Mouse (Mus musculus) c-Kit-negative CD71-positive TER-119-positive erythroid progenitor cells, embryonic 14.5 days (primary cell): Measurements from ENCODE around the gene Atat1.

ENCODE experiments used
- DNase-seq: peaks from one replicate; pipeline ENCODE4 v3.0.0-alpha.2; 2013; ENCODE audit warnings: low read depth, low spot score

Atat1 gene

DNA sequence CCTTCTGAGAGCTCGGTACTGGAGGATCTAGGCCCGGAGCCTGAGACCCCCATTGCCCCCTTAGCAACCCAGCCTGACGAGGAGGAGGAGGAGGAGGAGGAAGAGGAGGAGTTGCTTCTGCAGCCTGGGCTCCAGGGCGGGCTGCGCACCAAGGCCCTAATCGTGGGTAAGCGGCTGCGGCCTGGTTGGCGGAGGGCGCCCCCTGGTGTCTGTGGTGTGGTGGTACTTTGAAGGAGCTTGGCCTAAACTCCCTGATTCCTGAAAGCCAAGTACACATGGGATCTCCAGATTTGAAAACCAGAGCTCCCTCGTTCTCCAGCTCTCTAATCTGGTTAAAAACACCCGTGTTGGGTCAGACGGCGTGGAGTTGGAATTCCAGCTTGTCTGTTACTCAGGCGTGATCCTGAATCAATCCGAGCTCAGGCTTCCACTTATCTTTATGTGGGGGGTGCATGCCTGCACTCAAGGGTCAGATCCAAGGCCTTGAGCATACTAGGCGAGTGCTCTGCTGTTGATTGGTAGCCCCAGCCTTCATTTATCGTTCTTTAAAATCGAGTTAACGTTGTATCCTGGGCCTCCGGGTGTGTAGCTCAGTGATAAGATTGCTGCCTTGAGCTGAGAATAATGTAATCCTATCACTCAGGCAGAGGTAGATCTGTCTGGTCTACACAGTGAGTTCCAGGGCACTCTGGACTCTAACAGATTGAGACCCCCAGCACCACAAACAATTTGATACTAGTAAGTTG is 35.9 kb downstream of the Atat1 start:
- peak; percentile 78 for DNase-seq

DNA sequence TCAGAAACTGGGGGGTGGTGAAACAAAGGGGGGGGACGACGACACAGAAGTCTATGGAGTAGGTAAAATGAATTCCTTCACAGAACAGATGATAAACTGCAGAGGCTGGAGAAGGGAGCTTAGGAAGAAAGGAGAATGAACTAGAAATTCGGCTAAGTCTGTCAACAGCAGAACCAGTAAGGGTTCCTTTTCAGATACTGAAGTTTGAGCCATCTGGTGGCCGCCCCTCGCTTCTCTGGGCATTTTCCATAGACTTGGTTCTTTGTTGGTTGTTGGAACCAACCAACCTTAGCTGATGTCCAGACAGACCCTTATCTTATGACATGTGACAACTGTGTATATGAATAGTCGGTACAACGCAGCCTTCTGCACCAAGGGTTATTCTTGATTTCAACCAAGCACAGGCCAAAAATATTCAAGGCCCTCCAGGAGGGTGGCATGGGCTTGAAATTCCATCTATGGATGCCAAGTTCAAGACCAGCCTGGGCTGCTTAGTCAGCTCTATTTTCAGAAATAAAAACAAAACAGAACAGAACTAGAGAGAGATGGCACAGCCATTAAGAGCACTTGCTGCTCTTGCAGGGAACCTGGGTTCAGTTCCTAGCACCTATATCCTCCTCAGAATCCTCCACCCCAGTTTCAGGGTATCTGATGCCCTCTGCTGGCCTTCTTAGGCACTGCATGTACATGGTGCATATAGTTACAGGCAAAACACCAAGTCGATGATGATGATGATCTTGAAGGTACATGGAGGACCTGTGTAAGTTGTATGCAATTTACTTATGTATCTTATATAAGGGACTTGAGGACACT is 38.8 kb downstream of the Atat1 start:
- DNase-seq: no peak

DNA sequence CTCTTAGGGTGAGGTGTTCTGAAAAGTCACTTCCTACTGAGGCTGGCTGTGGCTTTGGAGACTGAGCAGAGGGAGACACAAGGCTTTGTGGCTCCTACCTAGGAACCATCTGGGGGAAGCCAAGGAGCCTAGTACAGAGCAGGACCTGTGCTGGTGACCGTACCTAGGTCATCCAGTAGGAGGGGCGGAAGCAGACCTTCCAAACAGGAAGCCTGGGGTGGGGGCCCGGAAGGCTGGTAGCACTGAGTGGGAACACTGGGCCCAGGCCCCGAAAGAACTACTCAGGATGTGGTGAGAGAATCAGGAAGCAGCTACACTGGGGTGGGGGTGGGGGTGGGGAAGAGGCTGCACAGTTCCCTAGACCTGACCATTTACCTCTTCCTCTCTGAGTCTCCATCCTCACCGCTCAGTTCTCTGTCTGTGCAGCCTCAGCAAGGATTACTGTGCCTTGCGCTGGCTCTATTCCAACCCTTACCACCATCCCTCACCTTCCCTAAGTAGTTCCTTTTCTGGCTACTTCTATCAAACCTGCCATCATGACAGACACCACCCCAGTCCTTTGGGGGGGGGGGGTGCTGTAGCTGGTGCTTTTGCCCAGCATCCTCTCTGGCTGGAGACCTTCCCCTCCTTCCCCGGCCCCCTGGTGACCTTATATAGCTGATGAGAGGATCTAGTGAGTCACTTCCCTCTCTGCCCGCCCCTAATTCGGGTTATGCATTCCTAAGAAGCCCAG is 39.6 kb downstream of the Atat1 start:
- no peak for DNase-seq

DNA sequence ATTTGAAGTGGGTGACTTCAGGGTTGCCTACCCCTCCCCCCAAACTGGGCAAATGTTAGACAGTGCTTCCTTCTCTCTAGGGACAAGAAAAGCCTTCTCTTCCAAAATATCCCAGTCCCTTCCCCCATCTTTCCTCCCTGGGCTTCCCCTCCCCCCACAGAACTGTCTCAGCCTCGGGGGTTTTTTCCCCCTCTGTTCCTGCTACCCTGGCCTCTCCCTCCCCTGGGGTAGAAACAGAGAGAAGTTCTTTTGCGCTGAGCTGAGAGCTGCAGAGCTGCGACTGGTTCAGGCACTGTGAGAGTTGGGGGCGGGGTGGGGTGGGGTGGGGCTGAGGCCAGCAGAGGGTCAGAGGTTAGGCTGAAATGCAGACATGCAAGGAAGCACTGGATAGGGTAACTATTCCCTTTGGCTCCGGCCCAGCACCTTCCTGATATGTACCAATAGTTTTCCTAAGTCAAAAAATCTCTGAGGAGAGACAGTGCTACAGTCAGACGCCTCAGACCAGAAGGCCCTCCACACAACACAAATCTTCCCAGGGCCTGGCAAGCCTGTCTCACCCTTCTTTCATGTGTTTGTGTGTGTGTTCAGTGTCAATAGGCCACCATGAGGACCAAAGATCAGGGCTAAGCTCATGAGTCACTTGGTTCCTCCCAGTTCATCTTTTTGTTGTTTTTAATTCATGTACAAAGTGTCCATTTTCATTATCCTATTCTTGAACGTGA is 40.4 kb downstream of the Atat1 start:
- DNase-seq: no peak

DNA sequence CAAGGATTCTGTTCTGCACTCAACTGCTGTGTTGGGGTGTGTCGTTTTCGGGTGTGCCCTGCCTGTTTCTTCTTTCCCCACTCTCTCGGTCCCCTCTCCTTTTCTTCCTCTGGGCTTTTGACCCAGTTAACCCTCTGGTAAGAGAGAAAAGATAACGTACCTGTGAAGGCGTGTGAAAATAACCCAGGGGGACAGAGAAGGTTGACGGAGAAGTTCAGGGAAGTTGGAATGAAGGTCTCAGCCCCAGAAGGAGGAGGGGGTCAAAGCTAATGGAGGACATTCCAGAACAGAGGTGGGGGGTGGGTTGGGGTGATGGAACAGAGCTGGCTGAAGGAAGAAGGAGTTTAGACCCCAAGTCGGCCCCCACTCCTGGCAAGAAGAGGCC is 40.9 kb downstream of the Atat1 start:
- no peak for DNase-seq

DNA sequence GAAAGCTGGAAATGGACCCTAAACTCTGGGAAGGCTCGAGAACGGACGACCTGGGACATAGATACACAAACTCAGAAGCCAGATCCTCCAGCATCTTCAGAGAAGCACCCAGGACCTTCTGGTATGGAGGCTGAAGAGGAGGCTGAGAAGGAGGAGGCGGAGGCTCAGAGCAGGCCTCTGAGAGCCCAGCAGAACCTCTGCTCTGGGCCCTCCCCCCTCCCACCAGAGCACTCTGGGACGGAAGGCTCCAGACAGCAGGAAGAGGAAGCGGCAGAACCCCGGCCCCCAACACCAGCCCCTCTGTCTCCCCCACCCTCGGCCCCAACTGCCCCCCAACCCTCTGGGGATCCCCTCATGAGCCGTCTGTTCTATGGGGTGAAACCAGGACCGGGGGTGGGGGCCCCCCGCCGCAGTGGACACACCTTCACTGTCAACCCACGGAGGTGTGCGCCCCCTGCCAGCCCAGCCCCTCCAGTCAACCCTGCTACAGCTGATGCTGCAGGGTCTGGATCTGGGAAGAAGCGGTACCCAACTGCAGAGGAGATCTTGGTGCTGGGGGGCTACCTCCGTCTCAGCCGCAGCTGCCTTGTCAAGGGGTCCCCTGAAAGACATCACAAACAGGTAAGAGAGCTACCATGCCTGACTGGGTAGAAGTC is 41.6 kb downstream of the Atat1 start:
- DNase-seq: no peak

DNA sequence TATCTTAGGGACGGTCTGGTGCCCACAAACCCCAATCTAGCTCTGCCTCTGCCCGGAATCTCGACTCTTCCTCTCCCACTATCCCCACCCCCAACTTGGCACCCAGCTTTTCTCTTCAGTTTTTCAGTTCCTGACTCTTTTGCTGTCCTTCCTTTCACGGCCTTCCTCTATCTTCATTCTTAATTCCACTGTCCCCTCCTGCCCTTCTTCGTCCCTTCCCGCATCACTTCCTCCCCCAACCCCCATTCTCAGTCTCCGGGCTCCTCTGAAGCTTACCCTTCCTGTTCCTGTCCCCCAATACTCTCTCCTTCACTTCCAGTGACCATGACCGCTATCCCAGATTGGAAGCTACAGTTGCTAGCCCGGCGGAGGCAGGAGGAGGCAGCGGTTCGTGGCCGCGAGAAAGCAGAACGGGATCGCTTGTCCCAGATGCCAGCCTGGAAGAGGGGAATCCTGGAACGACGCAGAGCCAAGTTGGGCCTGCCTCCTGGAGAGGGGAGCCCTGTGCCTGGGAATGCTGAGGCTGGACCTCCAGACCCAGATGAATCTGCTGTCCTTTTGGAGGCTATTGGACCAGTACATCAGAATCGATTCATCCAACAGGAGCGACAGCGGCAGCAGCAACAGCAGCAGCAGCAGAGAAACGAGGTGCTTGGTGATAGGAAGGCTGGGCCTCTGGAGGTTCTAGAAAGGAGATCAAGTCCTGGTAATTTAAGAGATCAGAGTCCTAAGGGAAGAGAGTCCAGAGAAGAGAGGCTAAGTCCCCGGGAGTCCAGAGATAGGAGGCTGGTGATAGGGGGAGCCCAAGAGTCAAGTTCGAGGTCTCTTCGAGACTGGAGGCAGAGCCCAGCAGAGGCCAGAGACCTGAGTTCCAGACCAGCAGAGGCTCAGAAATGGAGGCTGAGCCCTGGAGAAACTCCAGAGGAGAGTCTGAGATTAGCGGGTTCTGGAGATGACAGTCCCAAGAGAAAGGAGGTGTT is 42.7 kb downstream of the Atat1 start:
- DNase-seq: no peak

DNA sequence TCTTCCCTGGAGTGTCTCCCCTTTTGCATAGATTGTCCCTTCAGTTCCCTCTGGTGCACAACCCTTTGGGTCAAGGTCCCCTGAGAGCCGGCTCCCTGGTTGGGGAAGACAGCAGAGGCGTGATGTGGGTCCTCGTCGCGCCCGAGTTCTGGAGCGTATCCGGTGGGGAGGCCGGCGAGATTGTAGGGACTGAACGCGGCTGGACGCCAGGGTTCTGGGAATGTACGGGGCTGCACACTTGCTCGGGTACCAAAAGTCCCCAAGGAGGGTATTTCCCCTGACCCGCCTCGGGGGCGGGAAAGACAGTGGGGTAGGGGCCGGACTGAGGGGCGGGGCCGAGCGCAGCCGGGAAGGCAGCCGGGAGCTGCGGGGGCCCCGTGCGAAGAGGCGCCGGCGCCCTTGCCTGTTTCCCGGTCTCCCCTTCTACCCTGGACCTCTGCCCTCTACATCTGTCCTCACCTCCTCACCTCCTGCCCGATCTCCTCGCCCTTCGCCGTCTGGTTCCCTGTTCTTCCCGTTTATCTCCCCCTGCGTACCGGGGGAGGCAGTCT is 43.5 kb downstream of the Atat1 start:
- DNase-seq: no peak

DNA sequence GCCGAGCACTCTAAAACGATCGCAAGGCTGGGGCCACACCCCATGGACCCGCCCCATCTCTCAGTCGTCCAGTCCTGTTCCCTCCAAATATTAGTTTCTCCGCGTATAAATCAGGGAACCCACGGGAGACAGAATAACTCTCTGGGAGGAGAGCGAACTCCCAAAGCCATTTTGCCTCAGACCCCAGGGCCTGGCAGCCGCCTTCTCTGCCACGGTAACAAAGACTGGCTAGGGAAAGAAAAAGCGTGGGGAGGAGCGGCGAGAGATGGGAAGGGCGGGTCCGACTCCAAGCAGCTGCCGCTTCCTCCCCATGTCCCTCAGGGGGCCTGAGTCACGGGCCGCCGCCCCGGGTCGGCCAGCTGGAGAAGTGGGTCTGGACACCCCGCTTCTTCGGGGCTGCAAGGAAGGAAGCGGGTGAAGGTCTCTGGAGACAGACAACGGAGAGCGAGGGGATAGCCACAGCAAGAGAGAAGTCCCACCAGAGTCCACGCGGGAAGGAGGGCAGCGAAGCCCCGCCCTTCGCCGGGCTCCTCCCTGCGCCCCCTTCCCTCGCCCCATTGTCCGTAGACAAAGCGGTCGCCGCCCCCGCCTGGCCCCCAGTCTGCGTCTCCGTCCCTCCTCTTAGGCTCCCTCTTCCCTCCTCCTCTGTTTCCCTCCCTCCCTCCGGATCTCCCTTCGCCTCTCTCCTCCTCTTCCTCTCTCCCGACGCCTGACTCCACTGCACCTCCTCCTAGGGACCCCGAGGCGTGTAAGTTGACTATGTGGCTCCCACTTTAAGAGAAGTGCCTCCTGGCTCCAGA is 44.2 kb downstream of the Atat1 start, which contains the start of gene Ppp1r18:
Gene Ppp1r18, plus strand, starts transcription at position 113 of the 800 bp plus-strand sequence.
- no peak for DNase-seq

DNA sequence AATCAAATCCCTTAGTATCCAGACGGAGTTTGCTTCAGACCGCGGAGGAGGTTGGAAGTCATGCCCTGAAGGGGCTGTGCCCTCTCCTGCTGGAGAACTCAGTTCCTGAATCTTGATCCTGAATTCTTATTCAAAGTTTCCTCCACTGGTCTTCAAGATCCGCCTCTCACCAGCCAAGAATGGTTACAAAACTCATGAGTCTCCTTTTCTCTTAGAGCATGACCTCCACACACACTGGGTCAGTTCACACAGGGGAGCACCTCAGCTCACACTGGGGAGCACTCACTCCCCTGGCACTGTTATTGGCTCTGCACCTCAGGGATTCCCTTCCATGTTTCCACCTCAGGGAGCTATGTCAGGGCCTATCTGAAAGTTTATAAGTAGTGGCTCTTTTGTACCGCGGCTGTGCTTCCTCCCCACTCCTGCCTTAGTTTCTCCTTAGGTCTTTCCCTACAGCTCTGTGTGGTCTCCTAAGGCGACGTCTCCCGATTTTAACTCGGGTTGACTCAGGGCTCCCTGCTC is 45.0 kb downstream of the Atat1 start:
- no peak for DNase-seq

DNA sequence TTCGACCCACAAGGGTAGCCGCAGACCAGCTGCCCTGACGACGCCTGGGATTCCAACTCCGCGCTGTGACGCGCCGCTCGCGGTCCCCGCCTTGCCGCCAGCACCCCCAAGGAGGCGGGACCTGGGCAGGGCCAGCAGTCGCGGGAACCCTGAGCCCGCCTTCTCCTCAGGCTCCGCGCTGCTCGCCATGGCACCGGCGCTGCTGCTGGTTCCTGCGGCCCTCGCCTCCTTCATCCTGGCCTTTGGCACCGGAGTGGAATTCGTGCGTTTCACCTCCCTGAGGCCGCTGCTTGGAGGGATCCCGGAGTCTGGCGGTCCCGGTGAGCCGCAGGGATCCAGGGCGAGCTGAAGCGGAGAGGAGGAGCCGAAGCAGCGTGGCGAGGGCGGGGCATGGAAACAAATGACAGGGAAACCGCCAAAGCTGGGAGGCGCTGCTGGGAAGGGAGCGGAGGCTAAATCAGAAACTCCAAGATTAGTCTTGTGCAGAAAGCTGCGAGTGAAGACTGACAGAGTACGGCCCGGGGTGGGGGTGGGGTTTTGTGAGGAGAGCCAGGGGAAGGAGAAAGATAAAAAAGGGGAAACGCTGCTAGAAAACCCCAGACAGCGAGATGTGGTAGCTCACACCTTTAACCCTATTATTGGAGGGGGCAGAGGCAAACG is 48.5 kb downstream of the Atat1 start, which contains the start of gene Nrm:
Gene Nrm, plus strand, starts transcription at position 121 of the 660 bp plus-strand sequence.
- peak; percentile 80 for DNase-seq

DNA sequence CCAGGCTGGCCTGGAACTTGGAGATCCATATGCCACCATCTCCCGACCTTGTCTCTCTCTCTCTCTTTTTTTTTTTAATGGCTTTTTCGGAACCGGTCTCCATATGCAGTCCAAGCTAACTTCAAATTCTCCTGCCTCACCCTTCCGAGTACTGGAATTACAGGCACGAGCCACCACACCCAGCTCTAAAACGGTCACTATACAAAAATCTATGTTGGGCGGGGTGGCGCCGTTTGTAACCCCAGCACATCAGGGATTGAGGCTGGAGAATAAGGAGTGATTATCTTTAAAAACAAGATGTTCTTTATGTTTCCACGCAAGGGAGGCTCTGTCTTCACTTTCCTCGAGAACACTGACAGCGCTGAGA is 49.1 kb downstream of the Atat1 start:
- no peak for DNase-seq

DNA sequence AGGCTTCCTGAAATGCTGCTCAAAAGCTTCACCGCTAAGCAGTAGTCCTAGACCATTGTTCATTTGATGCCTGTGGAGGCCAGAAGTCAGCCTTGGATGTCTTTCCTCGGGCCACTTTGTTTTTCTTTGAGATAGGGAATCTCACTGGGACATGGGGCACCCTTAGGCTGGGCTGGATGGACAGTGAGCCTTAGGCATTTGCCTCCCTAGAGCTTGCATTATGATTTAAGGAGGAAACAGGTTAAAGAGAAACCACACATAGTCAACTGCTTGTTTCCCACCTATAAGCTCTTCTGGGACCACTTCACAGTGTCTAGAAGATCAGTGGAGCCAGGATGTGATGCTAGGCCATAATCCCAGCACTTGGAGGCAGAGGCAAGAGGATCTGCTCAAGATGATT is 50.0 kb downstream of the Atat1 start:
- no peak for DNase-seq

DNA sequence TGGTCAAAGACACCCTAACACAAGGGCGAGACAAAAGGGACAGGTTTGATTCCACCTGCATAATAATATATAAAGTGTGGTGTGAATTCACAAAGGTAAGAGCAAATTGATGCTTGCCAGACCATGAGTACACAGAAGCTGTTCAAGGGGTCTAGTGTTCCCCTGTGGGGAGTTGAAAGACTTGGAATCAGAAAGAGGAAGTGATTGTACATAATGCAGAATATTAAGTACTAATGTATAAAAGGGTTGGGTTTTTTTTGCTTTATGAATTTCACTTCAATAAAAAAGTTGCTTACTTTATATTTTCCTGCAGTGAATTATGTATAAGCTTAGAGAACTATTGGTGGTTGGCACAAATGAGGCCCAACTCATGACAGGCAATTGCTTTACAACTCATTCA is 50.5 kb downstream of the Atat1 start:
- DNase-seq: no peak

DNA sequence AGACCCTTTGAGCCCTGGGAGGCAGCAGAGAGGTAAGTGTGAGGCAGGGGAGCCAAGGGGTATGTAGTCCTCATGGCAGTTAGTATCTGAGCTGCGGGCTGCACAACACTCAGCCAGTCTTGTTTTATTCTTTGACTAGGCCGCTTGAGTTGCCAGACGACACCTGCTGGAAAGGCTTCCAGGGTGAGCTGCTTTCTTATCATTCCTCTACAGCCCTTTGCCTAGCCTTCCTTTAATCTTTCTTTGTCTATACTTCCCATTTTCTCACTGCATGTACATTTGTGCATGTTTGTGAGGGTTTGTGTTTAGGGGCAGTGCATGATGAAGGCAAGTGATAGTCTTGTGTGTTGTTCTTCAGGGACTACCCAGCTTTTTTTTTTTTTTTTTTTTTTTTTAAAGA is 58.9 kb downstream of the Atat1 start:
- DNase-seq: no peak

DNA sequence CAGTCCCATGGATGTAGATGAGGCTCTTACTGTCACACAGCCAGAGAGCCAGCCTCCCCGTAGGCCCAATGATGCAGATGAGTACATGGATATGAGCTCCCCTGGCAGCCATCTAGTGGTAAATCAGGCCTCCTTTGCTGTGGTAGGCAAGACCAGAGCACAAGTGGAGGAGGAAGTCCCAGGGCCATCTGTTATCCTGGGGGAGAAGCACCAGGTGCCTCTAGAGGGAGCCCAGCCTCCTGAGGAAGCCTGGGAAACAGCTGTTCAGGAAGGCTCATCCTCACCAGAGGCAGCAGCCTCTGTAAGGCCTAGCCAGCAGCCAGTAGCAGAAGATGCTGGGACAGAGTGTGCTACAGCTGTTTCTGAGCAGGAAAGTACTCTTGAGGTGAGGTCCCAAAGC is 61.8 kb downstream of the Atat1 start:
- no peak for DNase-seq
